Mouse (Mus musculus): ENCODE measurements at regions not wholly inside any gene's neighbourhood (a gene's known extent, or its start where the extent isn't known, plus 50 kb on each side); places are given as distances from the start of the nearest gene placed in this dataset.

GRCm38 (mm10) chr6:50924571-50924970, 270.3 kb upstream of the Npvf start:
- TF ChIP-seq CTCF (IDR thresholded peaks at IDR 0.05; ENCODE audit: low read depth) (no peak), EP300 (optimal IDR thresholded peaks at IDR 0.05) (no peak)

All from stomach, postnatal 0 days (tissue).